Mouse (Mus musculus): Measurements from ENCODE around the gene Tjp1. TPM values are rescaled to one million over a fixed set of nuclear protein-coding genes. Genes with fewer than 3 reads are reported as not detected.

The Tjp1 gene
- total and polyA plus RNA-seq, 2 experiments from 2014 or later: 15.8 to 64.4 TPM

- Histone ChIP-seq H3K27me3 (ENCODE audit: insufficient read depth, low read length) (no peaks in the 10 kb centered on the region), H3K27ac (ENCODE audit: low read depth, low read length) (no peak overlapping the region), H3K36me3 (ENCODE audit: insufficient read depth) (no peaks in the 10 kb centered on the region), H3K9ac (no peak overlapping the region), H3K4me3 (ENCODE audit: low read depth, low read length) (no peak overlapping the region), H3K9me3 (ENCODE audit: low read length) (no peaks in the 10 kb centered on the region), H3K4me1 (ENCODE audit: insufficient read depth) (no peaks in the 10 kb centered on the region), H3K4me2 (ENCODE audit: low read depth) (no peak overlapping the region)
- no peak for ATAC-seq
- no peak for DNase-seq
- 35% methylated on average over 6 of the region's 6 CpGs for WGBS
- TF ChIP-seq CTCF (IDR thresholded peaks at IDR 0.05; ENCODE audit: low read depth): no peak
Measured at GRCm38 (mm10) chr7:65381896-65382295, 145.7 kb downstream of the Tjp1 start.

GRCm38 (mm10) chr7:65380716-65381115 is 146.9 kb downstream of the Tjp1 start:
- Histone ChIP-seq H3K4me3 (ENCODE audit: low read depth, low read length) (no peak overlapping the region), H3K4me1 (ENCODE audit: insufficient read depth) (no peaks in the 10 kb centered on the region), H3K27ac (ENCODE audit: low read depth, low read length) (no peak overlapping the region), H3K36me3 (ENCODE audit: insufficient read depth) (no peaks in the 10 kb centered on the region), H3K9ac (no peak overlapping the region), H3K27me3 (ENCODE audit: insufficient read depth, low read length) (no peaks in the 10 kb centered on the region), H3K9me3 (ENCODE audit: low read length) (no peaks in the 10 kb centered on the region), H3K4me2 (ENCODE audit: low read depth) (no peak overlapping the region)
- no peak for TF ChIP-seq CTCF (IDR thresholded peaks at IDR 0.05; ENCODE audit: low read depth)
- no peak for ATAC-seq
- 91% methylated on average over 9 of the region's 9 CpGs for WGBS
- DNase-seq: no peak

- no peaks in the 10 kb centered on the region for H3K27me3 ChIP-seq (ENCODE audit: insufficient read depth, low read length)
- no peak overlapping the region for H3K4me2 ChIP-seq (ENCODE audit: low read depth)
- no peak overlapping the region for H3K4me3 ChIP-seq (ENCODE audit: low read depth, low read length)
- no peaks in the 10 kb centered on the region for H3K4me1 ChIP-seq (ENCODE audit: insufficient read depth)
- 66% methylated on average over 9 of the region's 9 CpGs for WGBS
- no peak overlapping the region for H3K27ac ChIP-seq (ENCODE audit: low read depth, low read length)
- DNase-seq: no peak
- no peak for ATAC-seq
- H3K9ac ChIP-seq: no peak overlapping the region
- H3K9me3 ChIP-seq (ENCODE audit: low read length): no peaks in the 10 kb centered on the region
- no peak for TF ChIP-seq CTCF (IDR thresholded peaks at IDR 0.05; ENCODE audit: low read depth)
- no peaks in the 10 kb centered on the region for H3K36me3 ChIP-seq (ENCODE audit: insufficient read depth)
Measured at GRCm38 (mm10) chr7:65378818-65379565, 148.6 kb downstream of the Tjp1 start.

GRCm38 (mm10) chr7:65377521-65377920 is 150.1 kb downstream of the Tjp1 start:
- no peaks in the 10 kb centered on the region for H3K9me3 ChIP-seq (ENCODE audit: low read length)
- TF ChIP-seq CTCF (IDR thresholded peaks at IDR 0.05; ENCODE audit: low read depth): no peak
- H3K27me3 ChIP-seq (ENCODE audit: insufficient read depth, low read length): no peaks in the 10 kb centered on the region
- no peak for ATAC-seq
- H3K4me1 ChIP-seq (ENCODE audit: insufficient read depth): no peaks in the 10 kb centered on the region
- H3K9ac ChIP-seq: no peak overlapping the region
- no peak for DNase-seq
- WGBS: 85% methylated on average over 3 of the region's 3 CpGs
- H3K4me3 ChIP-seq (ENCODE audit: low read depth, low read length): no peak overlapping the region
- no peak overlapping the region for H3K27ac ChIP-seq (ENCODE audit: low read depth, low read length)
- no peaks in the 10 kb centered on the region for H3K36me3 ChIP-seq (ENCODE audit: insufficient read depth)
- no peak overlapping the region for H3K4me2 ChIP-seq (ENCODE audit: low read depth)

- DNase-seq: no peak
- Histone ChIP-seq H3K4me3 (ENCODE audit: low read depth, low read length) (no peak overlapping the region), H3K9ac (no peak overlapping the region), H3K27me3 (ENCODE audit: insufficient read depth, low read length) (no peaks in the 10 kb centered on the region), H3K36me3 (ENCODE audit: insufficient read depth) (no peaks in the 10 kb centered on the region), H3K9me3 (ENCODE audit: low read length) (no peaks in the 10 kb centered on the region), H3K4me1 (ENCODE audit: insufficient read depth) (no peaks in the 10 kb centered on the region), H3K27ac (ENCODE audit: low read depth, low read length) (no peak overlapping the region), H3K4me2 (ENCODE audit: low read depth) (no peak overlapping the region)
- no peak for ATAC-seq
- TF ChIP-seq CTCF (IDR thresholded peaks at IDR 0.05; ENCODE audit: low read depth): no peak
- WGBS: 88% methylated on average over 3 of the region's 3 CpGs
Measured at GRCm38 (mm10) chr7:65375621-65376020, 152.0 kb downstream of the Tjp1 start.

- H3K27me3 ChIP-seq (ENCODE audit: insufficient read depth, low read length): no peaks in the 10 kb centered on the region
- no peak for TF ChIP-seq CTCF (IDR thresholded peaks at IDR 0.05; ENCODE audit: low read depth)
- 64% methylated on average over 8 of the region's 8 CpGs for WGBS
Measured at GRCm38 (mm10) chr7:65375176-65375575, 152.4 kb downstream of the Tjp1 start.

GRCm38 (mm10) chr7:65373336-65373735 is 154.2 kb downstream of the Tjp1 start:
- 92% methylated on average over 8 of the region's 8 CpGs for WGBS
- no peak for ATAC-seq

More at GRCm38 (mm10) chr7:65375176-65375575, 152.4 kb downstream of the Tjp1 start:
- Histone ChIP-seq H3K4me3 (ENCODE audit: low read depth, low read length) (no peak overlapping the region), H3K9ac (no peak overlapping the region), H3K4me1 (ENCODE audit: insufficient read depth) (no peaks in the 10 kb centered on the region), H3K4me2 (ENCODE audit: low read depth) (no peak overlapping the region), H3K27ac (ENCODE audit: low read depth, low read length) (no peak overlapping the region), H3K36me3 (ENCODE audit: insufficient read depth) (no peaks in the 10 kb centered on the region), H3K9me3 (ENCODE audit: low read length) (no peaks in the 10 kb centered on the region)
- DNase-seq: no peak
- no peak for ATAC-seq

More at GRCm38 (mm10) chr7:65373336-65373735, 154.2 kb downstream of the Tjp1 start:
- Histone ChIP-seq H3K4me2 (ENCODE audit: low read depth) (no peak overlapping the region), H3K4me3 (ENCODE audit: low read depth, low read length) (no peak overlapping the region), H3K9me3 (ENCODE audit: low read length) (no peaks in the 10 kb centered on the region), H3K9ac (no peak overlapping the region), H3K36me3 (ENCODE audit: insufficient read depth) (no peaks in the 10 kb centered on the region), H3K4me1 (ENCODE audit: insufficient read depth) (peaks cover 7% of the 10 kb centered on the region; the same call in 1 of the 2 replicates), H3K27me3 (ENCODE audit: insufficient read depth, low read length) (no peaks in the 10 kb centered on the region), H3K27ac (ENCODE audit: low read depth, low read length) (no peak overlapping the region)
- TF ChIP-seq CTCF (IDR thresholded peaks at IDR 0.05; ENCODE audit: low read depth): no peak
- no peak for DNase-seq

Measured in forebrain, postnatal 0 days (tissue).